Mouse (Mus musculus) neural tube, embryonic 15.5 days (tissue): ENCODE results near the gene Calhm3. TPM values are rescaled to one million over a fixed set of nuclear protein-coding genes. Genes with fewer than 3 reads are reported as not detected.
"Not testable (repeated sequence)": the region's sequence is repeated elsewhere in the genome, so short reads cannot be mapped to it uniquely, and the experiment has no call there.

Source experiments
- ATAC-seq: fragments of 200-750 bp; cut with Nextera tagmentation; 2 replicates; pipeline ENCODE4 v1.8.0; 2017; ENCODE audit warnings: mild to moderate bottlenecking, moderate TSS enrichment, moderate library complexity; ENCODE audit not compliant: low FRiP score
- H3K27ac ChIP-seq: fragments of 300-500 bp; sonication (generic); replicated peaks from 2 replicates; pipeline ENCODE4 v1.5.1; 2015; ENCODE audit warnings: mild to moderate bottlenecking, inconsistent platforms
- H3K27me3 ChIP-seq: fragments of 300-500 bp; sonication (generic); replicated peaks from 2 replicates; pipeline ENCODE4 v1.6.1; 2015; ENCODE audit warnings: inconsistent platforms
- H3K36me3 ChIP-seq: fragments of 300-500 bp; sonication (generic); 2 replicates; pipeline ENCODE4 v1.6.1; 2015; ENCODE audit warnings: inconsistent platforms
- H3K4me1 ChIP-seq: fragments of 300-500 bp; sonication (generic); 2 replicates; pipeline ENCODE4 v1.6.1; 2015; ENCODE audit warnings: inconsistent platforms
- H3K4me2 ChIP-seq: fragments of 300-500 bp; sonication (generic); 2 replicates; pipeline ENCODE4 v1.6.1; 2015; ENCODE audit warnings: inconsistent platforms, mild to moderate bottlenecking, moderate library complexity
- H3K4me3 ChIP-seq: fragments of 300-500 bp; sonication (generic); replicated peaks from 2 replicates; pipeline ENCODE4 v1.5.1; 2015; ENCODE audit warnings: mild to moderate bottlenecking, inconsistent platforms
- H3K9ac ChIP-seq: fragments of 300-500 bp; sonication (generic); replicated peaks from 2 replicates; pipeline ENCODE4 v1.6.1; 2015; ENCODE audit warnings: mild to moderate bottlenecking, inconsistent platforms
- H3K9me3 ChIP-seq: fragments of 300-500 bp; sonication (generic); replicated peaks from 2 replicates; pipeline ENCODE4 v1.6.1; 2016; ENCODE audit warnings: inconsistent platforms
- WGBS: fragments of 180-500 bp; shearing (Covaris S2); methylation state at CpG from one replicate; pipeline ENCODE4 v1.1.7; 2015; ENCODE audit warnings: mixed read lengths; 5-methylcytosine and 5-hydroxymethylcytosine counted together
- polyA plus RNA-seq: library from polyadenylated mRNA; unstranded; fragments of >200 nt; fragmentation: Nextera tagmentation; extraction: Ambion mirVana; gene quantifications from 2 replicates; pipeline ENCODE4 v1.2.1, GENCODE M21; 2015

Gene Calhm3
- polyA plus RNA-seq, 1 experiment from 2014 or later, result not detected

- Histone ChIP-seq H3K4me3 (no peak overlapping the region), H3K27me3 (no peaks in the 10 kb centered on the region), H3K27ac (no peak overlapping the region), H3K9me3 (no peaks in the 10 kb centered on the region), H3K4me2 (no peak overlapping the region), H3K9ac (no peak overlapping the region), H3K36me3 (no peaks in the 10 kb centered on the region), H3K4me1 (peaks cover 6% of the 10 kb centered on the region; the same call in 1 of the 2 replicates)
- WGBS, result 14% methylated on average over 3 of the region's 3 CpGs
- no peak for ATAC-seq
Measured at GRCm38 (mm10) chr19:47166758-47167157, 9.2 kb upstream of the Calhm3 start.

- no peak overlapping the region for H3K27ac ChIP-seq
- H3K4me1 ChIP-seq, result peaks cover under 1% of the 10 kb centered on the region; the same call in 1 of the 2 replicates
- no peak for ATAC-seq
- H3K27me3 ChIP-seq, result no peaks in the 10 kb centered on the region
- no peaks in the 10 kb centered on the region for H3K9me3 ChIP-seq
- 94% methylated on average over 6 of the region's 6 CpGs for WGBS
- no peak overlapping the region for H3K9ac ChIP-seq
- H3K4me2 ChIP-seq, result no peak overlapping the region
- H3K36me3 ChIP-seq, result no peaks in the 10 kb centered on the region
- H3K4me3 ChIP-seq, result no peak overlapping the region
Measured at GRCm38 (mm10) chr19:47163176-47163744, 5.7 kb upstream of the Calhm3 start.

DNA sequence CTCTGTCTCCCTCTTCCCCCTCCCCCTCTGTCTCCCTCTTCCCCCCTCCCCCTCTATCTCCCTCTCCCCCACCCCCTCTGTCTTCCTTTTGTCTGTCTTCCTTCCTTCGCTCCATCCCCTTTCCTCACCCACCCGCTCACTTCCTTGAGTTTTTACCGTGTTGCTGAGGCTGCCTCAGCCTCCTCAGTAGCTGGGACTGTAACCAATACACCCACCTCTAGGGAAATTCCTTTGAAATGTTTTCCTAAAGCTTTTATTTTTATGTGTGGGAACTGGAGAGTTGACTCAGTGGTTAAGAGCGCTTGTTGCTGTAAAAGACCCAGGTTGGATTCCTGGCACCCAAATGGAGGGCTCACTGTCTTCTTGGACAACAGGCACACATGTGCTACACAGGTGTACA, 4.1 kb upstream of the Calhm3 start:
- Histone ChIP-seq H3K9me3 (no peaks in the 10 kb centered on the region), H3K36me3 (no peaks in the 10 kb centered on the region), H3K4me1 (no peaks in the 10 kb centered on the region), H3K4me2 (no peak overlapping the region), H3K27me3 (no peaks in the 10 kb centered on the region), H3K27ac (no peak overlapping the region), H3K9ac (no peak overlapping the region), H3K4me3 (no peak overlapping the region)
- WGBS, result 49% methylated on average over 2 of the region's 4 CpGs
- no peak for ATAC-seq

DNA sequence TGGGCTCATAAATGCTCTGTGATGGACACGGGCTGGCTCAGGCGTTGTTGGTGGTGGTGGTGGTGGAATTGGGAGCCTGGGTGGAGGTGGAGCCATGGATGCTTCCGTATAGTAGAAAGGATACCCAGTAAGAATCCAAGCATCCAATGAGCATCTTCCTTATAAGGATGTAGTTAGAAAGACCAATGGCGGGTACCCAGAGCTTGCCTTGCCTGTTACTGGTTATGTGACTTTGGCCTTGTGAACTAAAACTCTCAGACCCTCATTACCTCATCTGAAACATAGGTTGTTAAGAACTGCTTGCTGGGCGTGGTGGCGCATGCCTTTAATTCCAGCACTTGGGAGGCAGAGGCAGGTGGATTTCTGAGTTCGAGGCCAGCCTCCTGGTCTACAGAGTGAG, 3.8 kb downstream of the Calhm3 start:
- no peaks in the 10 kb centered on the region for H3K9me3 ChIP-seq
- no peak for ATAC-seq
- H3K27ac ChIP-seq, result no peak overlapping the region
- no peaks in the 10 kb centered on the region for H3K36me3 ChIP-seq
- H3K4me1 ChIP-seq, result peaks cover 8% of the 10 kb centered on the region; the same call in 1 of the 2 replicates
- no peak overlapping the region for H3K4me2 ChIP-seq
- H3K27me3 ChIP-seq, result no peaks in the 10 kb centered on the region
- WGBS, result 93% methylated on average over 7 of the region's 7 CpGs
- H3K9ac ChIP-seq, result no peak overlapping the region
- no peak overlapping the region for H3K4me3 ChIP-seq

DNA sequence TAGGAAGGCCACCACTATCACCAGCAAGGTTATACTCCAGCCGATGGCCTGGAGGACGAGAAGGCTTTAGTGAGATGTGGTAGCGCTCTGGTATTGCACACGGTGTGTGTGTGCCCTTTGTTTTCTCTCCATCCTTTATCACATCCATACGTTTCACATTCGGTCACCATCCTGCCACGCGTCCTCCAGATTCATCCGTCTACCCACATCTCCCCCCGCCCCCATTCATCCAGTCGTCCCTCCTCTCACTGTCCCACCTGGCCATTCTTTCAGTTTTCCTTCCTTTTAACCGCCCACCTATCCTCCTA, 5.5 kb downstream of the Calhm3 start:
- H3K9ac ChIP-seq, result peak overlapping the region; percentile 46; the same call in 1 of the 2 replicates
- H3K4me2 ChIP-seq, result peak overlapping the region; percentile 65
- whole genome bisulfite sequencing, result 64% methylated on average over 12 of the region's 12 CpGs
- H3K27me3 ChIP-seq, result no peaks in the 10 kb centered on the region
- no peaks in the 10 kb centered on the region for H3K9me3 ChIP-seq
- ATAC-seq, result no peak
- no peak overlapping the region; the same call in 1 of the 2 replicates for H3K27ac ChIP-seq
- H3K36me3 ChIP-seq, result no peaks in the 10 kb centered on the region
- peak overlapping the region; percentile 39 for H3K4me3 ChIP-seq
- peaks cover 8% of the 10 kb centered on the region; the same call in 1 of the 2 replicates for H3K4me1 ChIP-seq

DNA sequence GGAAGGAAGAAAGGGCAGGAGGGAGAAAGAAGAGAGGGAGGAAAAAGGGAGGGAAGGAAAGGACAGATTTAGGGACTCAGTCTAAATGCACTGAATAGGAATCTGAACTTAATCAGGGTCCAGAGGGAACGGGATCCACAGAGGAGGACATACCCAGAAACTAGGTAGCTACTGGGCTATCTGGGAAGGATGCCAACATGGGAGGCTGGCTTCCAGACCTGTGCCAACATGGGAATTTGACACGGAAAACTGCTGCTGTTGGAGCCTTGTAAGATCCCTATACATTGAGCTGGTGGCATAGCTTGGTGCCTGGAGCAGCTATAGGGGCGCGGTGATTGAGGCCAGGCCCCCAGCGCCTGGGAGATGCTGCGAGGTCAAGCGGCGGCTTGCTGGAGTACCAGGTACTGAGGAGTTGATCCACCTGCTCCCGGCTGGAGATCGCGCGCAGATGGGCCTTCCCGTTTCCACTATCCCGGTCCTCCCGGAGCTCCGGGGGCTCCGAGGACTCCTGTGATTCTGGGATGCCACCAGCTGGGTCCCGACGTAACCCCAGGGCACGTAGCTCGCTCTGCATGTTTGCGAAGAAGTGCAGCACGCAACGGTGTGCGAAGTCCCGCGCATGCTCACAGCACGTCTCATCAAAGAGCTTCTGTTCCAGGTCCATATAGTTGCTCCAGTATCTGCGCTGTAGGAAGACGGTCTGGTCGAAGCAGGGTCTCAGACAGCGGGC, 6.1 kb downstream of the Calhm3 start:
- peak; percentile 75; the same call in 1 of the 2 replicates for ATAC-seq

DNA sequence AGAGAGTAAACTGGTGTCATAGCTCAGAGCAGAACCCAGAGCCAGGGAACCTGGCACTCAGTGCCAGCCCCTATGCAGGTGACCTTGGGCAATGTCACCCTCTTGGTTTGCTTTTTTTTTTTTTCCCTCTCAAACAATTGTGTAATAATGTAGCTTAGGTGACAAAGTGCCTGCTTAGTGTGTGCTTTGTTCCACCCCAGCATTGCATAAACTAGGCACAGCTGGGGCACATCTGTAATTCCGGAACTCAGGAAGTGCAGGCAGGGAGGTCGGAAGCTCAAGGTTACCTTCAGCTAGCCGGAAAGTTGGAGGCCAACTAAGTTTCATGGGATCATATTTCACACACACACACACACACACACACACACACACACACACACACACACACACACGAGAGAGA, 7.7 kb downstream of the Calhm3 start:
- H3K9ac ChIP-seq, result no peak overlapping the region
- no peaks in the 10 kb centered on the region for H3K27me3 ChIP-seq
- no peak overlapping the region for H3K27ac ChIP-seq
- 63% methylated on average over 4 of the region's 4 CpGs for WGBS
- ATAC-seq, result no peak
- H3K9me3 ChIP-seq, result no peaks in the 10 kb centered on the region
- H3K4me3 ChIP-seq, result no peak overlapping the region
- no peak overlapping the region for H3K4me2 ChIP-seq
- peaks cover 8% of the 10 kb centered on the region; the same call in 1 of the 2 replicates for H3K4me1 ChIP-seq
- H3K36me3 ChIP-seq, result no peaks in the 10 kb centered on the region

More for the DNA sequence above, 6.1 kb downstream of the Calhm3 start:
- H3K27me3 ChIP-seq, result no peaks in the 10 kb centered on the region
- WGBS, result 26% methylated on average over 32 of the region's 32 CpGs
- H3K9me3 ChIP-seq, result no peaks in the 10 kb centered on the region
- H3K36me3 ChIP-seq, result no peaks in the 10 kb centered on the region
- H3K9ac ChIP-seq, result peak overlapping the region; percentile 46
- H3K27ac ChIP-seq, result no peak overlapping the region; the same call in 1 of the 2 replicates
- peak overlapping the region; percentile 39 for H3K4me3 ChIP-seq
- H3K4me2 ChIP-seq, result peak overlapping the region; percentile 65
- H3K4me1 ChIP-seq, result peaks cover 8% of the 10 kb centered on the region; the same call in 1 of the 2 replicates

GRCm38 (mm10) chr19:47148267-47148847, 9.2 kb downstream of the Calhm3 start:
- WGBS, result 80% methylated on average over 5 of the region's 5 CpGs
- H3K27ac ChIP-seq, result no peak overlapping the region
- H3K9me3 ChIP-seq, result no peaks in the 10 kb centered on the region
- peaks cover 8% of the 10 kb centered on the region; the same call in 1 of the 2 replicates for H3K4me1 ChIP-seq
- ATAC-seq, result no peak
- no peaks in the 10 kb centered on the region for H3K36me3 ChIP-seq
- no peaks in the 10 kb centered on the region for H3K27me3 ChIP-seq
- no peak overlapping the region for H3K4me2 ChIP-seq
- H3K9ac ChIP-seq, result no peak overlapping the region
- H3K4me3 ChIP-seq, result no peak overlapping the region

- Histone ChIP-seq H3K4me1 (no peaks in the 10 kb centered on the region), H3K4me2 (no peak within 1 kb of the TSS), H3K9ac (no peak within 1 kb of the TSS), H3K4me3 (no peak within 1 kb of the TSS), H3K27ac (no peak within 1 kb of the TSS), H3K9me3 (no peaks in the 10 kb centered on the region), H3K36me3 (no peaks in the 10 kb centered on the region), H3K27me3 (no peaks in the 10 kb centered on the region)
- 94% methylated on average over 6 of the region's 6 CpGs for WGBS
- no peak for ATAC-seq
Measured at GRCm38 (mm10) chr19:47144154-47144553, 13.4 kb downstream of the Calhm3 start, which contains the start of gene Calhm1. Calhm1 (minus strand) TSS chr19:47144254.

DNA sequence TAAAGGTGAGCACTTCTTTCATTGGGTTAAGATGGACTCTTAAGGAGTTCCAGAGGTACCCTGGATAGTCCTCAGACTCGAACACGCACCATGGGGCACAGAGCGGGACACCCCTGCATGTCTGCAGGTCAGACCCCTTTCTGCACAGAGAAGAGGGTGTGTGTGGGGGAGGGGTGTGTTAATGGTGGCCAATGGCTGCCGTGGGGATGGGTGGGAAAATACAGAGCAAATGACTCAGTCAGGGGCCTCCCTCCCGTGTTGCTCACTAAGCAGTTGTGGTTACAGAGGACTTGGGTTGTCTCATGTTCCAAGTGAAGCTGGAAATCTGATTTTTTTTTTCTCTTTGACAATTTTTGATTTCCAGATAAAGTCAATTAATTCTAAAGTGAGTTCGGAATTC, 15.1 kb downstream of the Calhm3 start:
- no peak for ATAC-seq
- WGBS, result 79% methylated on average over 6 of the region's 6 CpGs
- no peak overlapping the region for H3K27ac ChIP-seq

GRCm38 (mm10) chr19:47139611-47140010, 18.0 kb downstream of the Calhm3 start:
- not testable (repeated sequence) for H3K9ac ChIP-seq, ATAC-seq, H3K27me3 ChIP-seq, H3K36me3 ChIP-seq, H3K27ac ChIP-seq, H3K9me3 ChIP-seq, H3K4me3 ChIP-seq, H3K4me2 ChIP-seq
- peaks cover 14% of the 10 kb centered on the region for H3K4me1 ChIP-seq
- 34% methylated on average over 7 of the region's 7 CpGs for WGBS

More for the DNA sequence above, 15.1 kb downstream of the Calhm3 start:
- H3K27me3 ChIP-seq, result 0 out of 2 replicates have a peak, but pooled peaks cover 3% of the 10 kb centered on the region
- H3K4me1 ChIP-seq, result peaks cover 9% of the 10 kb centered on the region
- H3K9ac ChIP-seq, result no peak overlapping the region
- H3K9me3 ChIP-seq, result no peaks in the 10 kb centered on the region
- no peaks in the 10 kb centered on the region for H3K36me3 ChIP-seq
- no peak overlapping the region for H3K4me2 ChIP-seq
- H3K4me3 ChIP-seq, result no peak overlapping the region
